Mouse (Mus musculus) forebrain, postnatal 0 days (tissue): Measurements from ENCODE around the gene Fhod1. TPM values are rescaled to one million over a fixed set of nuclear protein-coding genes. Genes with fewer than 3 reads are reported as not detected.

ENCODE experiments used
- ATAC-seq: fragments of 200-750 bp; cut with Nextera tagmentation; 2 replicates; pipeline ENCODE4 v1.8.0; 2017; ENCODE audit warnings: mild to moderate bottlenecking, moderate library complexity
- DNase-seq: peaks from one replicate; pipeline ENCODE4 v3.0.0-alpha.2; 2015
- H3K27ac ChIP-seq: fragments of 300-500 bp; sonication (generic); 2 replicates; pipeline ENCODE4 v1.5.1; 2014; ENCODE audit warnings: low read depth, mild to moderate bottlenecking, antibody characterized with exemption, low read length, moderate library complexity, mixed read lengths
- H3K27me3 ChIP-seq: fragments of 300-500 bp; sonication (generic); 2 replicates; pipeline ENCODE4 v1.6.1; 2014; ENCODE audit warnings: mild to moderate bottlenecking, low read length, mixed read lengths; ENCODE audit not compliant: insufficient read depth
- H3K36me3 ChIP-seq: fragments of 300-500 bp; sonication (generic); 2 replicates; pipeline ENCODE4 v1.6.1; 2014; ENCODE audit warnings: mild to moderate bottlenecking, moderate library complexity; ENCODE audit not compliant: insufficient read depth
- H3K4me1 ChIP-seq: fragments of 300-500 bp; sonication (generic); 2 replicates; pipeline ENCODE4 v1.6.1; 2014; ENCODE audit warnings: antibody characterized with exemption; ENCODE audit not compliant: insufficient read depth
- H3K4me2 ChIP-seq: fragments of 300-500 bp; sonication (generic); 2 replicates; pipeline ENCODE4 v1.6.1; 2014; ENCODE audit warnings: low read depth, mild to moderate bottlenecking, moderate library complexity
- H3K4me3 ChIP-seq: fragments of 300-500 bp; sonication (generic); 2 replicates; pipeline ENCODE4 v1.5.1; 2014; ENCODE audit warnings: low read depth, low read length, mixed read lengths
- H3K9ac ChIP-seq: fragments of 300-500 bp; sonication (generic); 2 replicates; pipeline ENCODE4 v1.6.1; 2014; ENCODE audit warnings: mild to moderate bottlenecking
- H3K9me3 ChIP-seq: fragments of 300-500 bp; sonication (generic); 2 replicates; pipeline ENCODE4 v1.6.1; 2016; ENCODE audit warnings: low read length
- CTCF ChIP-seq: sonication (generic); IDR thresholded peaks from 2 replicates; pipeline ENCODE4 v1.5.1; 2016; ENCODE audit warnings: antibody characterized with exemption, control low read depth, low read depth
- WGBS: fragments of 180-500 bp; shearing (Covaris S2); extraction: QIAGEN DNeasy Blood & Tissue Kit; methylation state at CpG from one replicate; pipeline ENCODE4 v1.1.7; 2014; 5-methylcytosine and 5-hydroxymethylcytosine counted together
- polyA plus RNA-seq: library from polyadenylated mRNA; unstranded; fragments of >200 nt; fragmentation: Nextera tagmentation; extraction: Ambion mirVana; gene quantifications from 2 replicates; pipeline ENCODE4 v1.2.1, GENCODE M21; 2015
- total RNA-seq: library from RNA; depleted of rRNA; stranded (reverse); fragments of >200 nt; gene quantifications from 2 replicates; pipeline ENCODE4 v1.2.3, GENCODE M21; 2014

Gene Fhod1
- total and polyA plus RNA-seq, 2 experiments from 2014 or later: 0.30 to 1.4 TPM

- Histone ChIP-seq H3K9ac (peak within 1 kb of the TSS; percentile 83), H3K27ac (peak within 1 kb of the TSS; percentile 97), H3K4me2 (peak within 1 kb of the TSS; percentile 69), H3K36me3 (0 out of 2 replicates have a peak, but pooled peaks cover 7% of the 10 kb centered on the region), H3K4me1 (peaks cover 29% of the 10 kb centered on the region), H3K9me3 (no peaks in the 10 kb centered on the region), H3K27me3 (no peaks in the 10 kb centered on the region), H3K4me3 (peak within 1 kb of the TSS; percentile 62)
- WGBS: 4% methylated on average over 43 of the region's 43 CpGs
- peak; percentile 83 for TF ChIP-seq CTCF
- ATAC-seq (peak; percentile 42), DNase-seq (peak; percentile 67)
Measured at GRCm38 (mm10) chr8:105289805-105290460, 57.8 kb downstream of the Fhod1 start, which contains the start of gene 4931428F04Rik. Gene 4931428F04Rik (minus strand): TSS chr8:105289864.

DNA sequence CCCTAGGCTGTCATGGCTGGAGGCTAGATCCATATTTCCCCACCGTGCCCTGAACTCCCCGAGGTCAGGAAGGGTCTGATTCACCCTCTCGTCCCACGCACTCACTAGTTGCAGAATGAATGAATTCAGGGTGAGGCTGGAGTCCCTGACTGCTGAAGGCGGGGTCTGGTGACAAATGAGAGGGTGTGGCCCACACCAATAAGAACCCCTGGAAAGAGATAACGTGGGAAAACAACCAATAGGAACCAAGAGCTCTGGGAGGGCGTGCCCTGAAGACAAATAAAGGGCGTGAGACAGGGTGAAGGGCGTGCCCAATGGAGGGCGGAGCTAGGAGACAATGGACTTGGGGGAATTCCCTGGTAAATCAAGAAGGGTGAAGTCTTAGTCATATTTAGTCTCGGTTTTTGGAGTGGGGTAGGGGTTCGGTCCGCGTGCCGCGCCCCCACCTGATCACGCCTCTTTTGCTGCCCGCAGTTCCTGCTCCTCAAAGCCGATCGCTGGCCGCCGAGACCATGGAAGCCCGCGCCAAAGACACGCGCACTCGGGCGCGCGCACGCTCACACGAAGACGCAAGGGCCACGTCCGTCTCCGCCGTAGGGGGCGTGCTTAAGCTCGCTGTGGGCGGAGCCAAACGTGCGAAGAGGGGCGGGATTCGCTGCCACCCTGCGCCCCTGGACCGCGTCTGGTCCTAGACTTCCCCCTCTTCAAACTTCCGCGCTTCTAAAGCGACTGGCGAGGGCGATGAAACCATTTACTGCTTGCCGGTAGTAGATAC is 58.6 kb downstream of the Fhod1 start:
- no peaks in the 10 kb centered on the region for H3K27me3 ChIP-seq
- TF ChIP-seq CTCF: peak; percentile 51
- DNase-seq: peak; percentile 99
- peak; percentile 94 for ATAC-seq
- no peaks in the 10 kb centered on the region for H3K9me3 ChIP-seq
- peaks cover 29% of the 10 kb centered on the region for H3K4me1 ChIP-seq
- peak overlapping the region; percentile 83 for H3K9ac ChIP-seq
- under 1% methylated on average over 53 of the region's 53 CpGs for WGBS
- H3K27ac ChIP-seq: peak overlapping the region; percentile 97
- peak overlapping the region; percentile 69 for H3K4me2 ChIP-seq
- H3K4me3 ChIP-seq: peak overlapping the region; percentile 62
- 0 out of 2 replicates have a peak, but pooled peaks cover 11% of the 10 kb centered on the region for H3K36me3 ChIP-seq

DNA sequence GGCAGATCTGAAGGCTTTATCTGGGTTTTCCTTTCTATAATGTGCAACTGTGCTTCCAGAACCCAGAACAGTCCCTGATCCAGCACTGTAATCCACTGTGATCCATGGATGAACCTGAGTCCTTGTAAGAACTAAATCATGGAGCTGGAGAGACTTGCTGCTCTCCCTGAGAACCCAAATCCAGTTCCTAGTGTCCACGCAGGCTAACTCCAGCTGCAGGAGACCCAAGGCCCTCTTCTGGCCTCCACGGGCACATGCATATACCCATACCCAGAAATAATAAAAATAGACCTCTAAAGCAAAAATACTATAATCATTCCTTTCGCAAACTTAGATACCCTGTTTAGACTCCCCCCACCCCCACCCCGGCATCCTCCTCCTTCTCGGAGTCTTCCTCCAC is 59.5 kb downstream of the Fhod1 start:
- Histone ChIP-seq H3K27me3 (no peaks in the 10 kb centered on the region), H3K36me3 (peaks cover 16% of the 10 kb centered on the region), H3K27ac (peak overlapping the region; percentile 97; the same call in 1 of the 2 replicates), H3K4me2 (peak overlapping the region; percentile 69), H3K9ac (peak overlapping the region; percentile 83), H3K9me3 (no peaks in the 10 kb centered on the region), H3K4me3 (peak overlapping the region; percentile 62), H3K4me1 (peaks cover 29% of the 10 kb centered on the region)
- no peak for DNase-seq
- WGBS: 77% methylated on average over 5 of the region's 5 CpGs
- TF ChIP-seq CTCF: peak; percentile 17; the same call in 1 of the 2 replicates
- no peak for ATAC-seq

GRCm38 (mm10) chr8:105286907-105287306 is 60.8 kb downstream of the Fhod1 start:
- 91% methylated on average over 4 of the region's 4 CpGs for WGBS
- peaks cover 28% of the 10 kb centered on the region for H3K36me3 ChIP-seq
- H3K27ac ChIP-seq: no peak overlapping the region
- no peak overlapping the region for H3K9ac ChIP-seq
- H3K4me2 ChIP-seq: peak overlapping the region; percentile 69
- H3K27me3 ChIP-seq: no peaks in the 10 kb centered on the region
- peaks cover 29% of the 10 kb centered on the region for H3K4me1 ChIP-seq
- TF ChIP-seq CTCF: no peak
- ATAC-seq (no peak), DNase-seq (no peak)
- H3K4me3 ChIP-seq: no peak overlapping the region
- H3K9me3 ChIP-seq: no peaks in the 10 kb centered on the region

GRCm38 (mm10) chr8:105285514-105285913 is 62.2 kb downstream of the Fhod1 start:
- Histone ChIP-seq H3K27me3 (no peaks in the 10 kb centered on the region), H3K9ac (no peak overlapping the region), H3K36me3 (peaks cover 35% of the 10 kb centered on the region), H3K9me3 (no peaks in the 10 kb centered on the region), H3K4me3 (no peak overlapping the region), H3K4me2 (no peak overlapping the region), H3K27ac (no peak overlapping the region), H3K4me1 (peaks cover 22% of the 10 kb centered on the region)
- 49% methylated on average over 12 of the region's 12 CpGs for WGBS
- TF ChIP-seq CTCF: no peak
- DNase-seq (no peak), ATAC-seq (no peak)

DNA sequence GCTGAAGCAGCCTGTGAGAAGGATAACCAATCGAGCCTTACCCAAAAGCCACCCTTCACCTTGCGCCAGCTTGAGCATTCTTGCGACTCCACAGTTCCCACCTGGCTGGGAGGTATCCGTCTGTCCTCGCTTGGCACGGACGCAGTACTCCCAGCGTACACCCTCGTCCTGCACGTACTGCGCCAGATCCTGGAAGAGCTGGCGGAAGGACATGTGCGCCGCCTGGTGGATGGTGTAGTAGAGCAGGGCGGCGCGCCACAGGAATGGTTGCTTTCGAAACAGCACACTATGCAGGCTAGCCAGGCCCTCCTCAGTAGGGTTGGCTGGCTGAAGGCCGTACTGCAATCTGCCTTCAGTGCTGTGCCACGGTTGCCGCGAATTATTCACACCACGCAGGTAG is 64.7 kb downstream of the Fhod1 start:
- no peak overlapping the region for H3K4me2 ChIP-seq
- H3K4me3 ChIP-seq: no peak overlapping the region
- no peaks in the 10 kb centered on the region for H3K9me3 ChIP-seq
- ATAC-seq (no peak), DNase-seq (no peak)
- peaks cover 4% of the 10 kb centered on the region; the same call in 1 of the 2 replicates for H3K27me3 ChIP-seq
- peaks cover 42% of the 10 kb centered on the region for H3K36me3 ChIP-seq
- WGBS: 26% methylated on average over 23 of the region's 23 CpGs
- no peak overlapping the region for H3K9ac ChIP-seq
- TF ChIP-seq CTCF: peak; percentile 73
- H3K4me1 ChIP-seq: peaks cover 17% of the 10 kb centered on the region; the same call in 1 of the 2 replicates
- no peak overlapping the region for H3K27ac ChIP-seq

DNA sequence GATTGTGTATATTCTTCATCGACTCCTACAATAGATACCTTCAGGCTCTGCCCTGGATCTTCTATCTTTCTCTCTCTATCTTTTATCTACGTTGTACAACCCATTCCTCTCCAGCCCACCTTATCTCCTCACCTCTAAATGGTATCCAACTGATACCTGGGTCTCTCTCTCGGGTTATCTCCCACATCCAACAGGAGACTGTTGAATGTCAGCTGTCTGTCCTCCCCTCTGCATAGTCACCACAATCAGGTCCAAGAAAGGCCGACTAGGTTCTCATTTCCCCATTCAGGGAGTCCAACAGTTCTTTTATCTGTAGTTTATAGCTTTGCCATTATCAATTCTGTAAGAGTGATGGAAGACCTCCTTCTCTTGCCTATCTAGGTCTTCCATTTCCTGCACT is 65.5 kb downstream of the Fhod1 start:
- Histone ChIP-seq H3K36me3 (peaks cover 42% of the 10 kb centered on the region), H3K4me3 (no peak overlapping the region), H3K27me3 (peaks cover 9% of the 10 kb centered on the region), H3K9me3 (no peaks in the 10 kb centered on the region), H3K9ac (no peak overlapping the region), H3K4me2 (no peak overlapping the region), H3K27ac (no peak overlapping the region), H3K4me1 (peaks cover 13% of the 10 kb centered on the region; the same call in 1 of the 2 replicates)
- ATAC-seq (no peak), DNase-seq (no peak)
- no peak for TF ChIP-seq CTCF
- 85% methylated on average over 4 of the region's 4 CpGs for WGBS
